Mouse (Mus musculus) gastrocnemius, postnatal 10 days (tissue): ENCODE results near the gene Arhgdib. TPM values are rescaled to one million over a fixed set of nuclear protein-coding genes. Genes with fewer than 3 reads are reported as not detected.
"Not testable (repeated sequence)": the region's sequence is repeated elsewhere in the genome, so short reads cannot be mapped to it uniquely, and the experiment has no call there.

ENCODE experiments used
- DNase-seq: peaks from one replicate; pipeline ENCODE4 v3.0.0; 2021; ENCODE audit warnings: mixed read lengths
- total RNA-seq, 2 experiments: library from RNA; stranded (reverse); gene quantifications; 2 replicates each; pipeline ENCODE4 v1.2.3; 2021

The Arhgdib gene
- total RNA-seq, 2 experiments from 2014 or later: 17.9 to 23.9 TPM

- DNase-seq: no peak
Observed at GRCm38 (mm10) chr6:136889067-136889466, 52.6 kb downstream of the Arhgdib start.

- peak; percentile 27 for DNase-seq
Observed at GRCm38 (mm10) chr6:136887854-136888253, 53.8 kb downstream of the Arhgdib start.

GRCm38 (mm10) chr6:136884766-136885165 lies 56.9 kb downstream of the Arhgdib start:
- not testable (repeated sequence) for DNase-seq

- DNase-seq: no peak
Observed at GRCm38 (mm10) chr6:136883961-136884360, 57.7 kb downstream of the Arhgdib start.

- DNase-seq: no peak
Observed at GRCm38 (mm10) chr6:136883431-136883915, 58.2 kb downstream of the Arhgdib start.

- DNase-seq: no peak
Observed at GRCm38 (mm10) chr6:136881678-136882077, 60.0 kb downstream of the Arhgdib start.

GRCm38 (mm10) chr6:136875670-136876069 lies 66.0 kb downstream of the Arhgdib start, which contains the start of gene Mgp:
Mgp (minus strand) TSS chr6:136875823.
- DNase-seq: peak; percentile 47

GRCm38 (mm10) chr6:136874599-136874998 lies 67.1 kb downstream of the Arhgdib start:
- DNase-seq: no peak

Other genes with a start within 250 kb of the Arhgdib start
- gene Gucy2c, start 160.1 kb downstream of the Arhgdib start, total RNA-seq: not detected
- 10 to 100 TPM; 19.9 to 21.8 TPM for gene Hist4h4, start 137.5 kb downstream of the Arhgdib start, total RNA-seq
- 10 to 100 TPM; 16.3 to 17.6 TPM for gene H2afj, start 133.7 kb downstream of the Arhgdib start, total RNA-seq
- under 1 TPM; 0.38 to 0.65 TPM for gene BC049715, start 114.3 kb downstream of the Arhgdib start, total RNA-seq
- 10 to 100 TPM; 64.9 to 69.1 TPM for gene Wbp11, start 113.7 kb downstream of the Arhgdib start, total RNA-seq
- gene Smco3, start 106.4 kb downstream of the Arhgdib start, total RNA-seq: 1 to 10 TPM in 1 of 2 experiments, under 1 TPM in 1; 0.77 to 1.7 TPM
- gene Art4, start 84.2 kb downstream of the Arhgdib start, total RNA-seq: under 1 TPM; 0.72 to 0.75 TPM
- gene Mgp, start 66.1 kb downstream of the Arhgdib start, total RNA-seq: 100 to 1,000 TPM; 112 to 171 TPM
- gene Erp27, start 19.7 kb downstream of the Arhgdib start, total RNA-seq: under 1 TPM; 0.21 to 0.29 TPM
- gene Pde6h, start 18.1 kb downstream of the Arhgdib start, total RNA-seq: not detected
- gene Rerg, start 228.6 kb upstream of the Arhgdib start, total RNA-seq: 1 to 10 TPM; 2.8 to 3.8 TPM